Mouse (Mus musculus): ENCODE measurements at regions not wholly inside any gene's neighbourhood (a gene's known extent, or its start where the extent isn't known, plus 50 kb on each side); places are given as distances from the start of the nearest gene placed in this dataset.

DNA sequence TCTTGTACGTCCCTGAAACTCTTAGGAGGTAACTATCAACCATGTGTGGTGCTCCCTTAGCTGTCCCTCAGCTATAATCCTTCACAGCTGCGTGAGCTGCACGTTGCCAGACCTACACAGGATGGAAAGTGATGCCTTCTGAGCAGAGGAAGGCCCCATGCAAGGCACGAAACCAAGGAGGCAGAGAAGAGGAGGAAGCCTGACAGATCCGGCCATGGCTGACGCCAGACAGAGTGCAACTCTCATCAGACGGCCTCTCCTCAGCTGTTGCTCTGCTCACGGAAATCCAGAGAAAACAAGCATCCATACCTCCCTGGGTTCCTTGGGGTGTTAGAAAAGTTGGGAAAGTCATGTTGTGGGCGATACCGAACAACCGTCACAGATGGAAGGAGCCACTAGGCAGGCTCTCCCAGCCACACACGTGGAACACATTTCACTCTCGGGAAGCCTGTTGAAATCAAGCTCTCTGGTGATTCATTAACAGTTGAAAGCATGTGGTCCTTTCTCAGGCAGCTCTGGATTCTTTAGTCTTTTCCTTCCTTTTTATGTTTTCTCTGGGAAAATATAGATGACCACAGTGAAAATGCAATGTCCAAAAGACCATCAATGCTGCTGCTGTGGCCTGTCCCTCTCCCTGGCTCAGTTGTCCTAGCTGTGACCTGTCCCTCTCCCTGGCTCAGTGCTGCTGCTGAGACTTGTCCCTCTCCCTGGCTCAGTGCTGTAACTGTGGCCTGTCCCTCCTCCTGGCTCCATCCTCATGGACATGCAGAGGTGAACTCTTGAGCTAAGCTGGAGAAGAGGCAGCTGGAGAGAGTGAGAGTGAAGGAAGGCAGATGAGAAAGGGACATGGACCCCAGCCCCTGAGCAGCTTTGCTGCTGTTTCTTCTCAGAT lies 331.1 kb downstream of the Agtpbp1 start:
- Histone ChIP-seq H3K27me3 (no peaks in the 10 kb centered on the region), H3K4me1 (replicated peaks) (no peaks in the 10 kb centered on the region), H3K27ac (replicated peaks) (no peak overlapping the region), H3K4me3 (replicated peaks) (no peak overlapping the region), H3K4me2 (no peak overlapping the region), H3K9me3 (replicated peaks) (no peaks in the 10 kb centered on the region), H3K36me3 (replicated peaks) (no peaks in the 10 kb centered on the region), H3K9ac (no peak overlapping the region)
- ATAC-seq (ENCODE audit: insufficient read depth) = no peak
- WGBS (ENCODE audit: insufficient replicate concordance) = 57% methylated on average over 13 of the region's 13 CpGs

GRCm38 (mm10) chr13:59251252-59252006 lies 333.6 kb downstream of the Agtpbp1 start:
- H3K9ac ChIP-seq = no peak overlapping the region
- H3K27ac ChIP-seq (replicated peaks) = no peak overlapping the region
- no peak overlapping the region for H3K4me3 ChIP-seq (replicated peaks)
- 48% methylated on average over 12 of the region's 12 CpGs for WGBS (ENCODE audit: insufficient replicate concordance)
- H3K9me3 ChIP-seq (replicated peaks) = no peaks in the 10 kb centered on the region
- H3K27me3 ChIP-seq = no peaks in the 10 kb centered on the region
- H3K4me2 ChIP-seq = no peak overlapping the region
- H3K36me3 ChIP-seq (replicated peaks) = no peaks in the 10 kb centered on the region
- ATAC-seq (ENCODE audit: insufficient read depth) = no peak
- no peaks in the 10 kb centered on the region for H3K4me1 ChIP-seq (replicated peaks)

GRCm38 (mm10) chr13:59248411-59248810 lies 336.6 kb downstream of the Agtpbp1 start:
- Histone ChIP-seq H3K4me1 (replicated peaks) (no peaks in the 10 kb centered on the region), H3K27ac (replicated peaks) (no peak overlapping the region), H3K4me2 (no peak overlapping the region), H3K27me3 (no peaks in the 10 kb centered on the region), H3K9me3 (replicated peaks) (no peaks in the 10 kb centered on the region), H3K4me3 (replicated peaks) (no peak overlapping the region), H3K36me3 (replicated peaks) (no peaks in the 10 kb centered on the region), H3K9ac (no peak overlapping the region)
- 72% methylated on average over 9 of the region's 9 CpGs for WGBS (ENCODE audit: insufficient replicate concordance)
- no peak for ATAC-seq (ENCODE audit: insufficient read depth)

GRCm38 (mm10) chr13:59246984-59247537 lies 338.0 kb downstream of the Agtpbp1 start:
- 71% methylated on average over 7 of the region's 7 CpGs for WGBS (ENCODE audit: insufficient replicate concordance)
- Histone ChIP-seq H3K4me2 (no peak overlapping the region), H3K36me3 (replicated peaks) (no peaks in the 10 kb centered on the region), H3K27ac (replicated peaks) (no peak overlapping the region), H3K9me3 (replicated peaks) (no peaks in the 10 kb centered on the region), H3K9ac (no peak overlapping the region), H3K4me3 (replicated peaks) (no peak overlapping the region), H3K4me1 (replicated peaks) (no peaks in the 10 kb centered on the region), H3K27me3 (no peaks in the 10 kb centered on the region)
- no peak for ATAC-seq (ENCODE audit: insufficient read depth)

DNA sequence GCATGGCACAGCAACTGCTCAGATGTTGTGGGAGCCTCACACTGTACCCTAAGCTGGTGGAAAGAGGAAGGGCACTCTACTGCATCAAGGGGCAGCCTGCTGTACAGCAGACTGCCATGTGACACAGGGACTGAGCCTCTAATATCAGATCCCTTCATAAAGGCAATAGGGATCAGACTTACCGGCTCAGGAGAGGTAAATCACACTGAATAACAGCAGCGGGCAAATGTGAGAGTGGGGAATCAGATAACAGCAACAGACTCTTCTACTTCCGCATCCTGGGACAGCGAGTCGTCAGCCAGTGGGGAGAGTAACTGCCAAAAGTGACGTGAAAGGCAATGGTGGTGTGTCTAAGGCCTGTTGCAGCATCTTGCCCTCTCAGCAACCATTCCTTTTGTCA lies 339.0 kb downstream of the Agtpbp1 start:
- no peak for ATAC-seq (ENCODE audit: insufficient read depth)
- H3K4me2 ChIP-seq = no peak overlapping the region
- no peaks in the 10 kb centered on the region for H3K36me3 ChIP-seq (replicated peaks)
- no peak overlapping the region for H3K9ac ChIP-seq
- H3K27ac ChIP-seq (replicated peaks) = no peak overlapping the region
- H3K4me3 ChIP-seq (replicated peaks) = no peak overlapping the region
- H3K9me3 ChIP-seq (replicated peaks) = no peaks in the 10 kb centered on the region
- H3K4me1 ChIP-seq (replicated peaks) = no peaks in the 10 kb centered on the region
- 30% methylated on average over 6 of the region's 6 CpGs for WGBS (ENCODE audit: insufficient replicate concordance)
- H3K27me3 ChIP-seq = no peaks in the 10 kb centered on the region

GRCm38 (mm10) chr13:59244622-59245021 lies 340.4 kb downstream of the Agtpbp1 start:
- Histone ChIP-seq H3K27me3 (no peaks in the 10 kb centered on the region), H3K4me1 (replicated peaks) (no peaks in the 10 kb centered on the region), H3K27ac (replicated peaks) (no peak overlapping the region), H3K4me3 (replicated peaks) (no peak overlapping the region), H3K4me2 (no peak overlapping the region), H3K9ac (no peak overlapping the region), H3K9me3 (replicated peaks) (no peaks in the 10 kb centered on the region), H3K36me3 (replicated peaks) (no peaks in the 10 kb centered on the region)
- 57% methylated on average over 1 of the region's 1 CpGs for WGBS (ENCODE audit: insufficient replicate concordance)
- ATAC-seq (ENCODE audit: insufficient read depth) = no peak

DNA sequence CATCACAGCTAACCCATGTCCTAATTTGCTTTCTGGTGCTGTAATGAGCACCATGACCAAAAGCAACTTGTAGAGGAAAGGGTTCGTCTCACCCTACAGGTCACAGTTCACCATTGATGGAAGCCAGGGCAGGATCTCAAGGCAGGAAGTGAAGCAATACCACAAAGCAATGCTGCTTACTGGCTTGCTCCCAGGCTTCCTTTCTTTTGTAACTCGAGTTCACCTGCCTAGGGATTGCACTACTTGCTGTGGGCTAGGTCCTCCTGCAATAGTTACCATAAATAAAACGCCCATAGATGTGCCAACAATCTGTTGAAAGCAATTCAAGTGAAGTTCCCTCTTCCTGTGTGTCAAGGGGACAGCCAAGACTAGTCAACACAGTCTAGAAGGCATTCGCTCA lies 342.4 kb downstream of the Agtpbp1 start:
- Histone ChIP-seq H3K9ac (no peak overlapping the region), H3K36me3 (replicated peaks) (no peaks in the 10 kb centered on the region), H3K4me3 (replicated peaks) (no peak overlapping the region), H3K4me2 (no peak overlapping the region), H3K27ac (replicated peaks) (no peak overlapping the region), H3K9me3 (replicated peaks) (no peaks in the 10 kb centered on the region), H3K4me1 (replicated peaks) (no peaks in the 10 kb centered on the region), H3K27me3 (no peaks in the 10 kb centered on the region)
- WGBS (ENCODE audit: insufficient replicate concordance) = 34% methylated on average over 4 of the region's 4 CpGs
- no peak for ATAC-seq (ENCODE audit: insufficient read depth)

DNA sequence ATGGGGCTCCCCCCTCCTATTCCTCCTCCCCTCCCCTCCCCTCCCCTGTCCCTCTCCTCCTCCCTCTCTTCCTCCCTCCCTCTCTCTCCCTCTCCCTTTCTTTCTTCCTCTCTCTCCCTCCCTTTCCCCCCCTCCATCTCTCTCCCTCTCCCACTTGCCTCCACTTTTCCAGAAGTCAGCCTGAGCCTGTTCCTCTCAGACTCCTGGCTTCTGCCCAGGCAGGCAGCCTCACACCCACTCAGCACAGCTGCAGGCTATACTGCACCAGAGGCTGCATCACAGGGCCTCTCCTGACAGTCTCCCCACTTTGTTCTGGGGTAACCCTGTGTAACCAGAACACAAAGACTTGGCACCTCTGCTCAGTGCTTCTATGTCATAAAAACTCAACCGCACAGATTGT lies 346.3 kb downstream of the Agtpbp1 start:
- Histone ChIP-seq H3K36me3 (replicated peaks) (no peaks in the 10 kb centered on the region), H3K9ac (no peak overlapping the region), H3K27me3 (no peaks in the 10 kb centered on the region), H3K27ac (replicated peaks) (no peak overlapping the region), H3K4me1 (replicated peaks) (no peaks in the 10 kb centered on the region), H3K4me3 (replicated peaks) (no peak overlapping the region), H3K4me2 (no peak overlapping the region), H3K9me3 (replicated peaks) (no peaks in the 10 kb centered on the region)
- no peak for ATAC-seq (ENCODE audit: insufficient read depth)
- WGBS (ENCODE audit: insufficient replicate concordance) = 62% methylated on average over 1 of the region's 1 CpGs

GRCm38 (mm10) chr13:59235836-59236235 lies 349.2 kb downstream of the Agtpbp1 start:
- Histone ChIP-seq H3K27ac (replicated peaks) (no peak overlapping the region), H3K4me1 (replicated peaks) (no peaks in the 10 kb centered on the region), H3K4me2 (no peak overlapping the region), H3K4me3 (replicated peaks) (no peak overlapping the region), H3K36me3 (replicated peaks) (no peaks in the 10 kb centered on the region), H3K9ac (no peak overlapping the region), H3K27me3 (no peaks in the 10 kb centered on the region), H3K9me3 (replicated peaks) (no peaks in the 10 kb centered on the region)
- ATAC-seq (ENCODE audit: insufficient read depth) = no peak
- 79% methylated on average over 9 of the region's 9 CpGs for WGBS (ENCODE audit: insufficient replicate concordance)

GRCm38 (mm10) chr13:59229111-59229541 lies 355.9 kb downstream of the Agtpbp1 start:
- Histone ChIP-seq H3K4me2 (no peak overlapping the region), H3K4me1 (replicated peaks) (0 out of 2 replicates have a peak, but pooled peaks cover 4% of the 10 kb centered on the region), H3K9ac (no peak overlapping the region), H3K36me3 (replicated peaks) (no peaks in the 10 kb centered on the region), H3K4me3 (replicated peaks) (no peak overlapping the region), H3K27me3 (no peaks in the 10 kb centered on the region), H3K9me3 (replicated peaks) (no peaks in the 10 kb centered on the region), H3K27ac (replicated peaks) (no peak overlapping the region)
- 68% methylated on average over 6 of the region's 6 CpGs for WGBS (ENCODE audit: insufficient replicate concordance)
- ATAC-seq (ENCODE audit: insufficient read depth) = no peak

Measured in liver, embryonic 15.5 days (tissue).